Mouse (Mus musculus) layer of hippocampus, adult 2 months (tissue): ENCODE measurements at regions not wholly inside any gene's neighbourhood (a gene's known extent, or its start where the extent isn't known, plus 50 kb on each side); places are given as distances from the start of the nearest gene placed in this dataset.

Experiments used
- DNase-seq, 2 experiments: peaks; one replicate each; pipeline ENCODE4 v3.0.0; 2022; ENCODE audit warnings: low spot score in 2 of 2
- H3K27ac ChIP-seq: fragments of 200-600 bp; 2 replicates; pipeline ENCODE4 v1.8.1; 2022
- H3K4me3 ChIP-seq: fragments of 200-600 bp; 2 replicates; pipeline ENCODE4 v1.8.1; 2022; ENCODE audit warnings: mild to moderate bottlenecking
- CTCF ChIP-seq: fragments of 200-600 bp; conservative IDR thresholded peaks from 2 replicates; pipeline ENCODE4 v1.8.1; 2022; ENCODE audit warnings: antibody characterized with exemption, mild to moderate bottlenecking, moderate library complexity

DNA sequence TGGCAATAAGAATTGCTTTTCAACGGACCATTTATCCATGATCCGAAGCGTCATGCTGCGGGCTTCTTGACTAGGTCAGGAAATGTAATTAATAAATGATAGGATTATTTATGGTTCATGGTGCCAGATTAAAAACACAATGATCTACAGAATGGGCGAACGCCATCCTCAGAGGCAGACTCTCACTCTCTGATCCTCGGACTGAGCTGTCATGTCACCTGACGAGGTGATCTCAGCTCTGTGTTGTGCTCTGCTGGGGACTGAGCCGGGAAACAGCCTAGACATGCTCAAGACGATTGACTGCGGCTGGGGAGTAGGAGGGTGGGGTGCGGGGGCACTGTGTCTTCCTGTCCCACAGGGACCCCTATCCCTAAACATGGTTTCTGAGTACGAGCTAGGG, 217.4 kb upstream of the A230072I06Rik start:
- Histone ChIP-seq H3K27ac (no peak overlapping the region), H3K4me3 (no peak overlapping the region)
- TF ChIP-seq CTCF: no peak
- DNase-seq: no peak

DNA sequence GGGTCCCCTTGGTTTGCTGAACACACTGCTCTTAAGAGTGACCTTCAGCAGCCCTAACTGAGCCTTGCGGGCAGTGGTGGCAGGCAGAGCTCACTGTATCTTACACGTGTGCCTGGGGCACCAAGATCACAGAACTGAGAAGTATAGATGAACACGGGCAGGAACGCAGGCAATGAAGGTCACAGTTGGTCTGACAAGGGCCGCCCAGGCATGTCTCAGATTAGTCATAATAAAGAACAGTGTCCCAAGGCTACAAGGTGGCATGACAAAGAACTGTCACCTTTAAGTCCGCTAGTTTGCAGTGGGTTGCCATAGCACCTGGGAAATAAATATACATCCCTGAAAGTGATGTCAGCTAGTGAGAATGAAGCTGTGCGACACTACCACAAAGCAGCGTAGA, 215.9 kb upstream of the A230072I06Rik start:
- no peak overlapping the region for H3K4me3 ChIP-seq
- TF ChIP-seq CTCF: no peak

DNA sequence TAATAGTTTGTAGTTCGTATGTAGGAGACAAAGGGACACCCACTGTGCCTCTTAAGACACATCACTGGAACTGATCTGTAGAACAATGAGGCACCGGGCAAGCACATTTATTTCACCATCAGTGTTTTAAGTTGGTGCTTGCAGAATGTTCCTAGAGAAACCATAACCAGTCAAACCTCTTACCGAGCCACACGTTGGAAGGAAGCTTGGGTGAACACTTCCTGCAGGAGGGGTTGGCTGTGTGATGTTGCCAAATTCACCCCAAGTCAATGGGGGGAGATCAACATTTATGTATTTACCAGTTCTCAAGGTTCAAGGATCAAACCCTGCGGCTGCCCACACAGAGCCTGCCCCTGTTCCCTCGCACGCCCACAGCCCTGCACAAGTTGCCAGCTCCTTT, 214.0 kb upstream of the A230072I06Rik start:
- Histone ChIP-seq H3K4me3 (no peak overlapping the region), H3K27ac (no peak overlapping the region)
- no peak for TF ChIP-seq CTCF
- DNase-seq: no peak

More for the DNA sequence above, 215.9 kb upstream of the A230072I06Rik start:
- H3K27ac ChIP-seq: no peak overlapping the region
- DNase-seq: no peak

DNA sequence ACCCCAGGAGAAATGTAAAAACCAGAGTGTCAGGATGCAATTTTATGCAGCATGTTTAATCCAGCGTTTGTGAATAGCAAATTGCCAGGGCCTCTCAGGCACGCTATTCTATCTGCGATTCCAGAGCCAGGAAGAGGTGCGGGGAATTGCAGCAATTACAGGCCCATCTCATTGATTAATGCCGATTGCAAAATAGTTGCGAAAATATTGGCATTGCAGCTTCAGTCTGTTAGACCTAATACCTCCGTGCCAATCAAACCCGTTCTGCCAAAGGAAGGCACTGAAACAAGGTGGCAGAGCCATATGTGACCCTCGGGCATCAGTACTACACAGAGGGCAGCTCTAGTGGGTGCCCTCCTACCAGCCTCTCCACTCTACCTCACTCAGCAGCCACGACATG, 212.2 kb upstream of the A230072I06Rik start:
- Histone ChIP-seq H3K27ac (no peak overlapping the region), H3K4me3 (no peak overlapping the region)
- TF ChIP-seq CTCF: no peak
- DNase-seq: no peak

DNA sequence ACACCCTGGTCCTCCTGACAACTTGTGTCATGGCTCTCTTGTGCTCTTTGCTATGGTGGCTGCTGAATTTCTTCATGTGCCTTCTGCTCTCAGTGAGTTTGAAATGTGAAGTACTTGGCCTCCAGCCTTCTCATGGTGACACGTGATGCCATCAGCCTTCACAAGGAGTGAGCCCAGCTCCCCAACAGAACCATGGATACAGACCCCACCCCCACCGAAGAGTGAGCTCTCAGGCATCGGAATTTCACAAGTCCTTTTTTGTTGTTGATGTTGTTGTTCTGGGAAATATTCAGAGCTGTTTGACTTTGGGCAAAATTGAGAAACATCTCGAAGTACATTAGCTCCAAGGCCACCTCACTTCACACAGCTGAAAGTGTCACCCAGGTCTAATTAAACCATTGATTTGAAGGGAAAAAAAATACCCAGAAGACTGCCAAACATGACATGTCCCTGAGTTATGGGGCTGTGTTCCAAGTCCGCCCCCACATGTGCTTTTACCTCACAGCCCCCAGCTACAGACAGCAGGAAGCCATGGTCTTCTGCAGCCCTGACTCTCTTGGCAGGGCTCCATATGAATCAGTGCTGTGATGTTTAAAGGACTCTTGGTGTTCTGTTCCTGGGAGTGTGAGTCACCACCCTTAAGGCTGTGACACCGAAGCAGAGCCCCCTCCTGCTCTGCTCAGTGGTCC, 205.2 kb upstream of the A230072I06Rik start:
- no peak overlapping the region for H3K4me3 ChIP-seq
- no peak for TF ChIP-seq CTCF
- DNase-seq: peak; percentile 50 to 59
- peak overlapping the region; percentile 39; the same call in 1 of the 2 replicates for H3K27ac ChIP-seq

DNA sequence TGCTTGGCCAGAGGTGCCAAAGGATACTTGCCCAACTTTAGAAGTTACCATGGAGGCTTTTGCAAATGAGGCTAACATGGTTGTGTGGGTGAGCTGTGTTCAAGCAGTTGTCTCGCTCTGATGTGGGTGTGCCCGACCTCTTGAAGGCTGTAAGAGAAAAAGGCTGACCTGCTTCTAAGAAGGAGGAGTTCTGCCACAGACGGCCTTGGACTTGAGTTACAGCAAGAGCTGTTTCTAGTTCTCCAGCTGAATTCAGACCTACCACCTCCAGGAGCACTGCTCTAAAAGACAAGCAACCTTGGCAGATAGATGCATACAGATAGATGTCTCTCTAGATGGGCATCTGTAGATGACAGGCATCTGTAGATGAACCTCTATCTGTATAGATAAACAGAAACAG, 202.7 kb upstream of the A230072I06Rik start:
- no peak overlapping the region for H3K27ac ChIP-seq
- TF ChIP-seq CTCF: no peak

DNA sequence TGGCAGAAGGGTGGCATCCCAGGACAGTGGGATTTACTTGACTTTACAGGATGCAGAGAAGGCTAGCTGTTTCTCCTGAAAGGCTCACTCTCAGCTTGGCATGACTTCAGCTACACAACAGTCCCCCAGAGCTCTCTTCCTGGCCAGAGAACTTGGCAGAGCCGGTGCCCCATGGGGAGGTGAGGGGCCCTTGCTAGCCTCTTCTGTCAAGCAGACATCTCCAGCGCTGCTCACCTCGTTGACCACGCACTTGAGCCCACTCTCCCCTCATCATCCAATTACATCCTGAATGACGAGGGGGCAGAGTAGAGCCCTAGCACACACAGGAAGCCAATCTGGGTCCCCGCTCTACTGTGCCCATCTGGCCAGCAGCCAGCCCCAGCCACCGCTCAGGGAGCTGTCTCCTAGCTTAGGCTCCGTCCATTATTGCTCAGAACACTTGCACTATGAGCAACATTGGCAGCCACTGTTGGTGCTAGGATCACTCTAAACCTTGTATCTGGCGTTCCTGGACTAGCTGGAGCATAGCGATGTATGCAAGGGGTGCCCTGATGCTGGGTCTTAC, 201.7 kb upstream of the A230072I06Rik start:
- Histone ChIP-seq H3K4me3 (no peak overlapping the region), H3K27ac (no peak overlapping the region)
- no peak for TF ChIP-seq CTCF
- DNase-seq: no peak

More for the DNA sequence above, 202.7 kb upstream of the A230072I06Rik start:
- DNase-seq: no peak
- H3K4me3 ChIP-seq: no peak overlapping the region

DNA sequence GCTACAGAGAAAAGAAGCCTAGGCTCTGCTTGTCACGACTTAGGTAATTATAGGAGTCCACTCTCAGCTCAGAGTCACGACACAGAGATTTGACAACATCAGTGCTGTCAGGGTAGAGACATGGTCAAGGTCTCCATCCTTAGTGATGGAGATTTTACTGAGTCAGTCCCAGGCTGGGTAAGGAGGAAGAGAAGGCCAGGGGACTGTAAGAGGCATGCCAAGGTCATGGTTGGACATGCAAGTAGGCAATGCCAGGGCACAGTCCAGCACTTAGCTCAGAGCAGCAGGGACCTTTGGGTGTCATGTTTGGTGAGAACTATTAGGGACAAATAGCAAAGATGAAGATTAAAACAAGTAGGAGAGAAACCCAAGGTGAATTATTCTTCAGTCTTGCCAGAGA, 200.7 kb upstream of the A230072I06Rik start:
- TF ChIP-seq CTCF: no peak
- Histone ChIP-seq H3K4me3 (no peak overlapping the region), H3K27ac (no peak overlapping the region)
- no peak for DNase-seq

DNA sequence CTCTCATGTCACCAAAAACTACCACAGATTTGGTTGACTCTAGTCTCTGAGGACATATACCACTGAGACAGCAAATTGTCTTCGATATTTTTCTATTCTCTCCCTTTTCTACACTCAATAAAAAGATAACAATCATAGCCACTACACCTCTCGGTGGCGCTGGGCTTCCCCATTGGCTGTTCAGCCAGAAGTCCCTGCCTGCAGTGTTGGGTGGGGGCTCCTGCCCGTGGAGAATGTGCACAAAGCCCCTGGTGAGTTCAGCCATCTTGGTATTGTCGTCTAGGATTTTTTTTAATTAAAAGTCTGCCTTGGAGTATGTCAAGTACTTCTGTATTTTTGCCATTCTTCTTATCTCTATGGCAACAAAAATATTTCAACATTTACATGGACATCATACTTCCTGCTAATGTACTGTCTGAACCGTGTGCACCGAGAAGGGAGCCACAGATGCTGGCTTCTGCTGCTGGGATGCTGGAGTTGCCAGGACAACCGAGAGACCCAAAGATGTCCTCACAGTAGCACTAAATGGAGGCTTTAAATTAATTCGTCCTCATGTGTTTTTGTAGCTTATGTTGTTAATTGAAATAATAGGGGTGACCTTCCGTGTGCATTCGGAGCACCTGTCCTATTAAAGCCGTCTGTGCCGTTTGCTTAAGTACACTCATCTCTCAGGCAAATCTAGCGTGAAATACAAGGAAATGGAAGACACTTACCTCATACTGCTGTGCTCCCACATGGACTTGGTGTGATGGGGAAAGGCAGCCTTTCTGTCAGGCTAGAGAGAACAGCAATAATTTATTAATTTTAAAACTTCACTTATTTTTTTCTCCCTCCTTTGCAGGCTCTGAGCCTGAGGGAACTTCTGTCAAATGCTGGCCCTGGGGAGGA, 199.7 kb upstream of the A230072I06Rik start:
- TF ChIP-seq CTCF: no peak
- H3K4me3 ChIP-seq: no peak overlapping the region
- no peak for DNase-seq
- no peak overlapping the region for H3K27ac ChIP-seq

DNA sequence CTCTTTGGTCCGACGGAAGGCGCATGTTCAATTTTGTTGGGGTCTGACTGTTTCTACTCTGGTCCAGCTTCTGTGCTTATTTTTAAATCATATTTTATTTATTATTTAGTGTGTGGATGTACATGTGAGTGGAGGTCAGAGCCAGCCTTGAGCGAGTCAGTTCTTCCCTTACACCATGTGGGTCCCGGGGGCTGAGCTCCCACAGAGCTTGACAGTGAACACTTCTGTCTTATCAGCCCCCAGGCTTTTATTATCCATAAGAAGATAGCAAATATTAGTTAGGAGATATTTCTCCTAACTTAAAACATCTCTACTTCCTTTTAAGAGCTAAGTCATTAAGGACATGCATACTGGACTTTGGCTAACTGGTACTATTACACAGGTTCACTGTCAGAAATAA, 197.1 kb upstream of the A230072I06Rik start:
- no peak for DNase-seq
- Histone ChIP-seq H3K27ac (no peak overlapping the region), H3K4me3 (no peak overlapping the region)
- no peak for TF ChIP-seq CTCF

DNA sequence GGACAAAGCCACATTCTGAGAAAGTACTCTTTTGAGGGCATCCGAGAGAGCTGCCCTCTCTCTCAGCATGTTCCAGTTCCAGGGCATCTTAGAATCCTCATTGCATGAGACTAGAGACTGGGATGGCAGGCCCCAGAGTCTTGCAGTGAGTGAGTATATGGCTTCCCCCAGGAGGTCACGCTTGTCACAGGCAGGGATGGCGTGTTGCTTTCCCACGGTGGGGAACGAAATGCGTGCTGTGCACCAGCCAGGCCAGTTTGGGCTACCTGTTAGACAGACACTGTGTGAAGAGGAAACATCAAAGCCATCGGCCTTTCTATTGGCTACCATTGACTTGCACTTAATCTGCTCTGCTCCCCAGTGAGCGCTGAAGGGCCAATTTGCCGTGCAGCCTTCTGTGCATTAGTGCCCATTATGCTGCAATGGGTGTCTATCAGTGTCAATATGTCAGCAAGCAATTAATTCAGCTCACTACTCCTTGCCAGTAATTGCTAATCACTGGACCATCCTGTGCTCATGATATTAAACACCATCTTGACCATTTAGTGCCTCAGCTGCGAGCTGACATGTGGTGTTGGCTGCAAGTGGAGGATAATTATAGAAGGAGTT, 191.3 kb upstream of the A230072I06Rik start:
- no peak for TF ChIP-seq CTCF
- DNase-seq: no peak
- Histone ChIP-seq H3K4me3 (no peak overlapping the region), H3K27ac (no peak overlapping the region)

DNA sequence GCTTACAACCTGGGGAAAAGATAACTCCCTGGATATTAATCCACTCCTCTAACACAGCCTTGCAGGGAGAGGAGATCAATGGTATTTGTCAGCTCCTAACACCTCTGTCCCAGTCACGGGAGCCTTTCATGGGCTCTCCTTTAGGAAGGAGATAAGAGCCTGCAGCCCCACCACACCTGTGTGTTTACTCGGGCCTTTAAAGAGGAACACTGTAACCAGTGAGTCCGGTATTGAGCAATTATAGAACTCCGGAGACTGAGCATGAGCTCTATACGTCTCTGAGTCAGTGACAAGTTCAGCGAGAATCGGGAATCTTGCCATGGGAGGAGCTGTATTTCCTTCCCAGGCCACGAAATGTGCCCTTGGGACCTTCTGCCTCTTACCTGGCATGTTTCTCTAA, 178.5 kb upstream of the A230072I06Rik start:
- TF ChIP-seq CTCF: no peak
- no peak for DNase-seq
- Histone ChIP-seq H3K4me3 (no peak overlapping the region), H3K27ac (no peak overlapping the region)

DNA sequence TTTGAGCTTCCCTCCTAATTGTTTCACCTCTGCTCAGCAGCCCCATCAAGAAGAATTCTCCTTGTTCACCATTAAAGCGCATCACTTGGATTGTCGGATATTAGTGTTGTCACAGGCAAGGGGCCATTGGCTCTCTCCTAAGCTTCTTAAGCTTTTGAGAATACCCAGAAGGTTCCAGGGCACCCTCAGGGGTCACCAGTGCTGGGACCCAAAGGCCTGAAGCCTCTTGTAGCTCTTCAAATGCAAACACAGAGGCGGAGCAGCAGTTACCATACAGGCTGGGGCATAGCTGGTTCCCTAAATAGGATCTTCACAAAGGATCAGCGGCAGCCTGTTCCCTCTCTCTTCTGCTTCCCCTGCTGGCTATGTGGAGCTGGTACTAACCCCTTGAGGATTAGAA, 175.3 kb upstream of the A230072I06Rik start:
- TF ChIP-seq CTCF: no peak

More for the DNA sequence above, 175.3 kb upstream of the A230072I06Rik start:
- H3K4me3 ChIP-seq: no peak overlapping the region
- DNase-seq: no peak
- no peak overlapping the region for H3K27ac ChIP-seq
